Mouse (Mus musculus): ENCODE results near the gene Upk3bl. TPM values are rescaled to one million over a fixed set of nuclear protein-coding genes. Genes with fewer than 3 reads are reported as not detected.
"Not testable (repeated sequence)": the region's sequence is repeated elsewhere in the genome, so short reads cannot be mapped to it uniquely, and the experiment has no call there.

Upk3bl gene
- polyA plus RNA-seq, 1 experiment from 2014 or later, result 1.2 TPM

GRCm38 (mm10) chr5:136041666-136042065 is 12.6 kb upstream of the Upk3bl start:
- DNase-seq (ENCODE audit: low spot score), result no peak
- no peaks in the 10 kb centered on the region for H3K36me3 ChIP-seq (ENCODE audit: insufficient read depth, low read length)
- H3K4me3 ChIP-seq (ENCODE audit: low read depth, low read length), result no peak overlapping the region
- H3K27me3 ChIP-seq (replicated peaks; ENCODE audit: insufficient read depth, low read length), result no peaks in the 10 kb centered on the region
- TF ChIP-seq EP300 (IDR thresholded peaks at IDR 0.05) (no peak), CTCF (IDR thresholded peaks at IDR 0.05) (no peak)
- H3K9me3 ChIP-seq (ENCODE audit: low read length), result no peaks in the 10 kb centered on the region
- 91% methylated on average over 8 of the region's 8 CpGs for WGBS
- no peak overlapping the region for H3K27ac ChIP-seq (ENCODE audit: low read length)
- H3K4me2 ChIP-seq (replicated peaks; ENCODE audit: low read depth, low read length), result no peak overlapping the region
- H3K9ac ChIP-seq (replicated peaks; ENCODE audit: low read depth), result no peak overlapping the region
- no peak for ATAC-seq
- no peaks in the 10 kb centered on the region for H3K4me1 ChIP-seq (ENCODE audit: insufficient read depth, low read depth, low read length)

- DNase-seq (ENCODE audit: low spot score) (no peak), ATAC-seq (no peak)
- H3K4me2 ChIP-seq (replicated peaks; ENCODE audit: low read depth, low read length), result no peak overlapping the region
- no peak overlapping the region for H3K27ac ChIP-seq (ENCODE audit: low read length)
- TF ChIP-seq EP300 (IDR thresholded peaks at IDR 0.05) (no peak), CTCF (IDR thresholded peaks at IDR 0.05) (peak; percentile 57)
- H3K4me3 ChIP-seq (ENCODE audit: low read depth, low read length), result no peak overlapping the region
- 66% methylated on average over 13 of the region's 13 CpGs for WGBS
- H3K9ac ChIP-seq (replicated peaks; ENCODE audit: low read depth), result no peak overlapping the region
- no peaks in the 10 kb centered on the region for H3K36me3 ChIP-seq (ENCODE audit: insufficient read depth, low read length)
- H3K27me3 ChIP-seq (replicated peaks; ENCODE audit: insufficient read depth, low read length), result no peaks in the 10 kb centered on the region
- H3K9me3 ChIP-seq (ENCODE audit: low read length), result no peaks in the 10 kb centered on the region
- H3K4me1 ChIP-seq (ENCODE audit: insufficient read depth, low read depth, low read length), result no peaks in the 10 kb centered on the region
Measured at GRCm38 (mm10) chr5:136044865-136045264, 9.4 kb upstream of the Upk3bl start.

- DNase-seq (ENCODE audit: low spot score) (no peak), ATAC-seq (no peak)
- no peaks in the 10 kb centered on the region for H3K27me3 ChIP-seq (replicated peaks; ENCODE audit: insufficient read depth, low read length)
- WGBS, result 30% methylated on average over 9 of the region's 9 CpGs
- H3K4me1 ChIP-seq (ENCODE audit: insufficient read depth, low read depth, low read length), result no peaks in the 10 kb centered on the region
- TF ChIP-seq EP300 (IDR thresholded peaks at IDR 0.05), result no peak
- TF ChIP-seq CTCF (IDR thresholded peaks at IDR 0.05), result peak; percentile 61
- no peak overlapping the region for H3K4me3 ChIP-seq (ENCODE audit: low read depth, low read length)
- no peak overlapping the region for H3K9ac ChIP-seq (replicated peaks; ENCODE audit: low read depth)
- no peaks in the 10 kb centered on the region for H3K36me3 ChIP-seq (ENCODE audit: insufficient read depth, low read length)
- H3K4me2 ChIP-seq (replicated peaks; ENCODE audit: low read depth, low read length), result no peak overlapping the region
- no peak overlapping the region for H3K27ac ChIP-seq (ENCODE audit: low read length)
- no peaks in the 10 kb centered on the region for H3K9me3 ChIP-seq (ENCODE audit: low read length)
Measured at GRCm38 (mm10) chr5:136045408-136045807, 8.9 kb upstream of the Upk3bl start.

GRCm38 (mm10) chr5:136045987-136046386 is 8.3 kb upstream of the Upk3bl start:
- WGBS, result 2% methylated on average over 10 of the region's 10 CpGs
- peak; percentile 77 for DNase-seq (ENCODE audit: low spot score)
- peak; percentile 60 for ATAC-seq
- no peaks in the 10 kb centered on the region for H3K4me1 ChIP-seq (ENCODE audit: insufficient read depth, low read depth, low read length)
- H3K27ac ChIP-seq (ENCODE audit: low read length), result no peak overlapping the region
- no peaks in the 10 kb centered on the region for H3K36me3 ChIP-seq (ENCODE audit: insufficient read depth, low read length)
- no peaks in the 10 kb centered on the region for H3K9me3 ChIP-seq (ENCODE audit: low read length)
- no peak overlapping the region for H3K4me3 ChIP-seq (ENCODE audit: low read depth, low read length)
- no peak overlapping the region for H3K9ac ChIP-seq (replicated peaks; ENCODE audit: low read depth)
- TF ChIP-seq EP300 (IDR thresholded peaks at IDR 0.05) (no peak), CTCF (IDR thresholded peaks at IDR 0.05) (peak; percentile 89)
- no peak overlapping the region for H3K4me2 ChIP-seq (replicated peaks; ENCODE audit: low read depth, low read length)
- H3K27me3 ChIP-seq (replicated peaks; ENCODE audit: insufficient read depth, low read length), result no peaks in the 10 kb centered on the region

DNA sequence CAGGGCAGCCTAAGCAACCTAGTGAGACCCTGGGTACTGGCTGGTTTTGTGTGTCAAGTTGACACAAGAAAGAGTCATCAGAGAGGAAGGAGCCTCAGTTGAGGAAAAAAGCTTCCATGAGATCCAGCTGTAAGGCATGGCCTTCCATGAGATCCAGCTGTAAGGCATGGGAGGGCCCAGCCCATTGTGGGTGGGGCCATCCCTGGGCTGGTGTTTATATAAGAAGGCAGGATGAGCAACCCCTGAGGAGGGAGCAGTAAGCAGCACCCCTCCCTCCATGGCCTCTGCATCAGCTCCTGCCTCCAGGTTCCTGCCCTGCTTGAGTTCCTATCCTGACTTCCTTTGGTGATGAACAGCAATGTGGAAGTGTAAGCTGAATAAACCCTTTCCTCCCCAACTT is 5.8 kb upstream of the Upk3bl start:
- not testable (repeated sequence) for H3K36me3 ChIP-seq (ENCODE audit: insufficient read depth, low read length); H3K9ac ChIP-seq (replicated peaks; ENCODE audit: low read depth); H3K27me3 ChIP-seq (replicated peaks; ENCODE audit: insufficient read depth, low read length); DNase-seq (ENCODE audit: low spot score); H3K4me2 ChIP-seq (replicated peaks; ENCODE audit: low read depth, low read length); H3K9me3 ChIP-seq (ENCODE audit: low read length); H3K4me3 ChIP-seq (ENCODE audit: low read depth, low read length); H3K27ac ChIP-seq (ENCODE audit: low read length); ATAC-seq; H3K4me1 ChIP-seq (ENCODE audit: insufficient read depth, low read depth, low read length)

DNA sequence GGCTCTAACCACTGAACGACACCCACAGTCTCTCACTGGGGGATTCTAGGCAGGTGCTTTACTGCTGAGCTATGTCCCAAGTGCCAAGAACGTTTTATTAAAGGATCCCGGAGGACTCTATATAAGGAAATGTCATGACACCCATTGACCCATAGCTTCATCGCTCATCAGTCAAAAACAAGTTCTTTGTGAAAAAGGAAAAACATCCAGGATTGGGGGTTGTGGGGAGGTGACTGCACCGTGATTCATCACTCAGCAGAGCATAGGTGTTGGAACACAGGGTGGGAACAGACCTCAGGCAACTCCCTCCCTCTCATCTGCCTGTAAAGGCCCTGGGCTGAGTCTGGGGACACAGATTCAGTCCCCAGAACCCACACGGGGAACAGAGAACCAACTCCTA is 4.4 kb upstream of the Upk3bl start:
- DNase-seq (ENCODE audit: low spot score) (no peak), ATAC-seq (no peak)
- no peak overlapping the region for H3K4me3 ChIP-seq (ENCODE audit: low read depth, low read length)
- no peaks in the 10 kb centered on the region for H3K36me3 ChIP-seq (ENCODE audit: insufficient read depth, low read length)
- H3K9ac ChIP-seq (replicated peaks; ENCODE audit: low read depth), result no peak overlapping the region
- H3K27ac ChIP-seq (ENCODE audit: low read length), result no peak overlapping the region
- H3K9me3 ChIP-seq (ENCODE audit: low read length), result no peaks in the 10 kb centered on the region
- no peaks in the 10 kb centered on the region for H3K4me1 ChIP-seq (ENCODE audit: insufficient read depth, low read depth, low read length)
- TF ChIP-seq CTCF (IDR thresholded peaks at IDR 0.05), result no peak
- TF ChIP-seq EP300 (IDR thresholded peaks at IDR 0.05), result no peak
- no peak overlapping the region for H3K4me2 ChIP-seq (replicated peaks; ENCODE audit: low read depth, low read length)
- WGBS, result 57% methylated on average over 6 of the region's 6 CpGs
- no peaks in the 10 kb centered on the region for H3K27me3 ChIP-seq (replicated peaks; ENCODE audit: insufficient read depth, low read length)

Data from lung, postnatal 0 days (tissue).